Mouse (Mus musculus) E14TG2a.4 (cell line): ENCODE measurements around the gene Fus.

Experiments
- CTCF ChIP-seq: conservative IDR thresholded peaks from 2 replicates; pipeline ENCODE4 v1.5.1; 2014; ENCODE audit warnings: low read length
- NANOG ChIP-seq: IDR thresholded peaks from 2 replicates; pipeline ENCODE4 v1.6.1; 2014; ENCODE audit warnings: borderline replicate concordance, low read length, mixed read lengths
- POU5F1 ChIP-seq: IDR thresholded peaks from 2 replicates; pipeline ENCODE4 v1.6.1; 2014; ENCODE audit warnings: low read length, borderline replicate concordance

GRCm38 (mm10) chr7:128033616-128034015 lies 66.4 kb downstream of the Fus start:
- TF ChIP-seq CTCF = no peak
- no peak for TF ChIP-seq POU5F1
- no peak for TF ChIP-seq NANOG
